Mouse (Mus musculus) lung, adult 2 months (tissue): Measurements from ENCODE around the gene Acacb.

Experiments used
- CTCF ChIP-seq: fragments of 200-500 bp; IDR thresholded peaks from 2 replicates; pipeline ENCODE4 v1.5.1; 2011; ENCODE audit warnings: mild to moderate bottlenecking, low read length, control low read depth; ENCODE audit not compliant: insufficient read depth
- POLR2A ChIP-seq: fragments of 200-500 bp; IDR thresholded peaks from 2 replicates; pipeline ENCODE4 v1.6.1; 2011; ENCODE audit warnings: low read depth, mild to moderate bottlenecking, control low read depth, low read length, borderline replicate concordance; ENCODE audit errors: extremely low read depth

GRCm38 (mm10) chr5:114286872-114287571, 140.7 kb downstream of the Acacb start:
- TF ChIP-seq CTCF (no peak), POLR2A (no peak)
